Mouse (Mus musculus) intestine, embryonic 15.5 days (tissue): ENCODE measurements around the gene Pcf11. TPM values are rescaled to one million over a fixed set of nuclear protein-coding genes. Genes with fewer than 3 reads are reported as not detected.

Source experiments
- ATAC-seq: fragments of 200-750 bp; cut with Nextera tagmentation; 2 replicates; pipeline ENCODE4 v1.8.0; 2017; ENCODE audit warnings: moderate TSS enrichment, moderate library complexity
- H3K27ac ChIP-seq: fragments of 300-500 bp; sonication (generic); 2 replicates; pipeline ENCODE4 v1.5.1; 2015; ENCODE audit warnings: mild to moderate bottlenecking, inconsistent platforms
- H3K27me3 ChIP-seq: fragments of 300-500 bp; sonication (generic); replicated peaks from 2 replicates; pipeline ENCODE4 v1.6.1; 2015; ENCODE audit warnings: inconsistent platforms
- H3K36me3 ChIP-seq: fragments of 300-500 bp; sonication (generic); 2 replicates; pipeline ENCODE4 v1.6.1; 2015; ENCODE audit warnings: inconsistent platforms
- H3K4me1 ChIP-seq: fragments of 300-500 bp; sonication (generic); replicated peaks from 2 replicates; pipeline ENCODE4 v1.6.1; 2015; ENCODE audit warnings: inconsistent platforms
- H3K4me2 ChIP-seq: fragments of 300-500 bp; sonication (generic); replicated peaks from 2 replicates; pipeline ENCODE4 v1.6.1; 2015; ENCODE audit warnings: mild to moderate bottlenecking, inconsistent platforms
- H3K4me3 ChIP-seq: fragments of 300-500 bp; sonication (generic); replicated peaks from 2 replicates; pipeline ENCODE4 v1.5.1; 2015; ENCODE audit warnings: inconsistent platforms
- H3K9ac ChIP-seq: fragments of 300-500 bp; sonication (generic); 2 replicates; pipeline ENCODE4 v1.6.1; 2015; ENCODE audit warnings: inconsistent platforms
- H3K9me3 ChIP-seq: fragments of 300-500 bp; sonication (generic); 2 replicates; pipeline ENCODE4 v1.6.1; 2016; ENCODE audit warnings: inconsistent platforms
- WGBS: fragments of 180-500 bp; shearing (Covaris S2); methylation state at CpG from one replicate; pipeline ENCODE4 v1.1.7; 2015; 5-methylcytosine and 5-hydroxymethylcytosine counted together
- polyA plus RNA-seq: library from polyadenylated mRNA; unstranded; fragments of >200 nt; fragmentation: Nextera tagmentation; extraction: Ambion mirVana; gene quantifications from 2 replicates; pipeline ENCODE4 v1.2.1, GENCODE M21; 2015

The Pcf11 gene
- 19.3 and 20.1 TPM in 2 replicates for polyA plus RNA-seq

- Histone ChIP-seq H3K27me3 (no peaks in the 10 kb centered on the region), H3K27ac (peak within 1 kb of the TSS; percentile 97), H3K4me1 (peaks cover 3% of the 10 kb centered on the region), H3K36me3 (no peaks in the 10 kb centered on the region), H3K9me3 (no peaks in the 10 kb centered on the region), H3K4me3 (peak within 1 kb of the TSS; percentile 72), H3K4me2 (peak within 1 kb of the TSS; percentile 65), H3K9ac (peak within 1 kb of the TSS; percentile 98)
- under 1% methylated on average over 87 of the region's 88 CpGs for WGBS
- ATAC-seq, result peak; percentile 99
Measured at GRCm38 (mm10) chr7:92669507-92670471, at the start of gene Pcf11. Gene Pcf11 (minus strand): TSS chr7:92669934.

- H3K27me3 ChIP-seq, result no peaks in the 10 kb centered on the region
- H3K4me2 ChIP-seq, result no peak overlapping the region
- H3K27ac ChIP-seq, result no peak overlapping the region
- ATAC-seq, result no peak
- no peaks in the 10 kb centered on the region for H3K9me3 ChIP-seq
- 84% methylated on average over 1 of the region's 1 CpGs for WGBS
- no peak overlapping the region for H3K9ac ChIP-seq
- H3K36me3 ChIP-seq, result no peaks in the 10 kb centered on the region
- no peak overlapping the region for H3K4me3 ChIP-seq
- H3K4me1 ChIP-seq, result no peaks in the 10 kb centered on the region
Measured at GRCm38 (mm10) chr7:92715055-92715454, 45.3 kb upstream of the Pcf11 start.

GRCm38 (mm10) chr7:92711593-92711992, 41.9 kb upstream of the Pcf11 start:
- H3K27me3 ChIP-seq, result no peaks in the 10 kb centered on the region
- ATAC-seq, result no peak
- WGBS, result 80% methylated on average over 3 of the region's 3 CpGs

DNA sequence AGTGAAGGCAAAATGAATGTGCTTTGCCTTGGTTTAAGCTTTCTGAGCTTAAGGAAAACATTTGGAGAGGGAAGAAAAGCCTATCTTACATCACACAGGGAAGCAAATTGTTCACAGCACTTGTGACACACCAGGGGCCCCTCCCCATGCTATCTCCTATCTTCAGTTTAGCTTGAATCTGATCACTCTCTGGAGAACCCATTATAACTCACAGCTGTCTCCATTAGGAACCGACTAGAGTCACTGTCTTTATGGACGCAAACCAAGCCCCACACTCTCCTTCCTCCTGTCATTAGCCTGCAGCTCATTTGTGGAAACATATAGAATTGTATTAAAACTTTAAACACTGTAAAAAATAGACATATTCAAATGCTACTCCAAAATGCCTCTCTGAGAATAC, 39.8 kb upstream of the Pcf11 start:
- Histone ChIP-seq H3K36me3 (no peaks in the 10 kb centered on the region), H3K27ac (no peak overlapping the region), H3K4me3 (no peak overlapping the region), H3K9me3 (no peaks in the 10 kb centered on the region), H3K4me1 (no peaks in the 10 kb centered on the region), H3K9ac (no peak overlapping the region), H3K27me3 (no peaks in the 10 kb centered on the region), H3K4me2 (no peak overlapping the region)
- WGBS, result 34% methylated on average over 2 of the region's 2 CpGs
- no peak for ATAC-seq

More at GRCm38 (mm10) chr7:92711593-92711992, 41.9 kb upstream of the Pcf11 start:
- Histone ChIP-seq H3K36me3 (no peaks in the 10 kb centered on the region), H3K27ac (no peak overlapping the region), H3K4me1 (no peaks in the 10 kb centered on the region), H3K9ac (no peak overlapping the region), H3K4me2 (no peak overlapping the region), H3K9me3 (no peaks in the 10 kb centered on the region), H3K4me3 (no peak overlapping the region)

GRCm38 (mm10) chr7:92706711-92707110, 37.0 kb upstream of the Pcf11 start:
- Histone ChIP-seq H3K4me2 (no peak overlapping the region), H3K9ac (no peak overlapping the region), H3K27ac (no peak overlapping the region), H3K9me3 (no peaks in the 10 kb centered on the region), H3K4me3 (no peak overlapping the region), H3K36me3 (no peaks in the 10 kb centered on the region), H3K27me3 (no peaks in the 10 kb centered on the region), H3K4me1 (no peaks in the 10 kb centered on the region)
- WGBS, result 64% methylated on average over 12 of the region's 12 CpGs
- no peak for ATAC-seq

DNA sequence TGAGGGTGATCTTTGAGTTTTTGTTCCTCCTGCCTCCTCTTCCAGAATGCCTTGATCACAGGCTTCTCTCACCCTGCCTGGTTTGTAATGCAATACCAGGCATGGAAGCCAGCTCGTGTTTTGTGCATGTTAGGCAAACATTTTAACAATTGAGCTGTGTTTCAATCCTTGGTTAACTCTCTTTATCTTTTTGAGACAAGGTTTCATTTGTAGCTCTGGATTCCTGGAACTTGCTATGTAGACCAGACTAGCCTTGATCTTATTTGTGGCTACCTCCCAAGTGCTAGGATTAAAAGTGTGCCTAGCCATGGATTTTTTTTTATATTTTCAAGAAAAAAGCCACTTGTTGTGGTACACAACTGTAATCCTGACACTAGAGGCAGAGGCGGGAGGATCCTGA, 35.8 kb upstream of the Pcf11 start:
- Histone ChIP-seq H3K9me3 (no peaks in the 10 kb centered on the region), H3K27me3 (no peaks in the 10 kb centered on the region), H3K4me2 (no peak overlapping the region), H3K4me3 (no peak overlapping the region), H3K9ac (no peak overlapping the region), H3K36me3 (no peaks in the 10 kb centered on the region), H3K27ac (no peak overlapping the region), H3K4me1 (no peaks in the 10 kb centered on the region)
- 65% methylated on average over 2 of the region's 2 CpGs for WGBS
- no peak for ATAC-seq

GRCm38 (mm10) chr7:92703661-92704060, 33.9 kb upstream of the Pcf11 start:
- WGBS, result 76% methylated on average over 1 of the region's 1 CpGs
- H3K27me3 ChIP-seq, result no peaks in the 10 kb centered on the region
- no peak overlapping the region for H3K4me2 ChIP-seq
- no peaks in the 10 kb centered on the region for H3K9me3 ChIP-seq
- H3K9ac ChIP-seq, result no peak overlapping the region
- no peak for ATAC-seq
- H3K27ac ChIP-seq, result no peak overlapping the region
- H3K4me1 ChIP-seq, result no peaks in the 10 kb centered on the region
- H3K36me3 ChIP-seq, result no peaks in the 10 kb centered on the region
- no peak overlapping the region for H3K4me3 ChIP-seq

GRCm38 (mm10) chr7:92698770-92699169, 29.0 kb upstream of the Pcf11 start:
- Histone ChIP-seq H3K9ac (no peak overlapping the region), H3K4me3 (no peak overlapping the region), H3K4me1 (no peaks in the 10 kb centered on the region), H3K27me3 (no peaks in the 10 kb centered on the region), H3K9me3 (no peaks in the 10 kb centered on the region), H3K36me3 (no peaks in the 10 kb centered on the region), H3K27ac (no peak overlapping the region), H3K4me2 (no peak overlapping the region)
- peak; percentile 92 for ATAC-seq
- WGBS, result 70% methylated on average over 5 of the region's 5 CpGs

DNA sequence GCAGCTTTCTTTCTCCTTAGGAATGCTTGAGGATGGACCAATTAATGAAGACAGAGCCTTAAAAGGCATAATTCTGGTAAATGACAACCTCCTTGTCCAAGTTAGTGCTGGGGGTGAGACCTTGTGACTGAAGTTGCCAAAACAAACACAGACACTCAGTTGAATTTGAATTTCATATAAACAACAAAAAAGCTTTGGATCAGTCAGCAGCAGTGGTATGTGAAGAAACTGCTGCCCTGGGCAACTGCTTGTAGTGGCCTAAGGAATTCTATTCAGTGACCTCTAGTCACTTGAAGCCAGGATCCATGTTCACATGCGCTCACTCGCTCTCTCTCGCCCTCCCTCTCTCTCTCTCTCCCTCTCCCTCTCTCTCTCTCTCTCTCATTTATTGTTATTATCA, 26.7 kb upstream of the Pcf11 start:
- no peak overlapping the region for H3K9ac ChIP-seq
- H3K36me3 ChIP-seq, result no peaks in the 10 kb centered on the region
- no peak overlapping the region for H3K27ac ChIP-seq
- H3K9me3 ChIP-seq, result no peaks in the 10 kb centered on the region
- H3K4me1 ChIP-seq, result no peaks in the 10 kb centered on the region
- ATAC-seq, result no peak
- no peaks in the 10 kb centered on the region for H3K27me3 ChIP-seq
- no peak overlapping the region for H3K4me3 ChIP-seq
- 78% methylated on average over 3 of the region's 3 CpGs for WGBS
- H3K4me2 ChIP-seq, result no peak overlapping the region

DNA sequence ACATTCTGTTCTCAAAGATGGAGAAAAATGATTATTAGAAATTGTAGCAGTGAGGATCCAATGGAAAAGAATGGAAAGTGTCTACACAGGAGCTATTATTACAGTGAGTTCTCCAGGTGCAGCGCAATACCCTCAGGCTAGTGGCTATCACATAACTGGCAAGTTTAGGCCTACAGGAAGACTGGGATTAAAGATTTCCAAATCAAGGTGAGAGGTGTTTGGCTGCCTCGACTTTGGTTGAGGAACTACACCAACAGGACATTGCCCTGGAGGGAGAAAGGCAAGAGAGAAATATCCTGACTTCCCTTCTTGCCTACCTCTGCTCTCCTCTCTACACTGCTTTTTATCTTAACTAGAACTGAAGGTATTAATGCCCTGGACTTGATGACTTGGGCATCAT, 19.4 kb upstream of the Pcf11 start:
- Histone ChIP-seq H3K4me3 (no peak overlapping the region), H3K27me3 (no peaks in the 10 kb centered on the region), H3K9me3 (no peaks in the 10 kb centered on the region), H3K27ac (no peak overlapping the region), H3K36me3 (no peaks in the 10 kb centered on the region), H3K9ac (no peak overlapping the region), H3K4me1 (0 out of 2 replicates have a peak, but pooled peaks cover 5% of the 10 kb centered on the region), H3K4me2 (no peak overlapping the region)
- no peak for ATAC-seq
- WGBS, result 79% methylated on average over 2 of the region's 2 CpGs

DNA sequence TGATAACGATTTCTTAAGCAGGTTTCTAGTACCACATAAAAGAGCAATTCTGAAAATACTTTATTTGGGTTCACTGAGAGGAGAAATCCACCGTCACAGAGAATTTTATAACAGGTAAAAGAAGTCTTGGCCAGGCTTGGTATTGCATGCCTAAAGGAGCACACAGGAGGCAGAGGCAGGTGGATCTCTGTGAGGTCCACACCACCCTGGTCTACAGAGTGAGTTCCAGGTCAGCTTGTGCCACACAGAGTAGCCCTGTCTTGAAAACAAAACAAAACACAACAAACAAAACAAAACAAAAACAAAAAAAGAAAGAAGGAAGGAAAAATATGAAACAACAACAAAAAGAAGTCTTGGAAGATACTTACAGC, 18.6 kb upstream of the Pcf11 start:
- Histone ChIP-seq H3K4me3 (no peak overlapping the region), H3K27me3 (no peaks in the 10 kb centered on the region), H3K4me1 (0 out of 2 replicates have a peak, but pooled peaks cover 5% of the 10 kb centered on the region), H3K27ac (no peak overlapping the region), H3K36me3 (no peaks in the 10 kb centered on the region), H3K4me2 (no peak overlapping the region), H3K9me3 (no peaks in the 10 kb centered on the region), H3K9ac (no peak overlapping the region)
- WGBS, result 44% methylated on average over 2 of the region's 2 CpGs
- peak; percentile 62 for ATAC-seq

DNA sequence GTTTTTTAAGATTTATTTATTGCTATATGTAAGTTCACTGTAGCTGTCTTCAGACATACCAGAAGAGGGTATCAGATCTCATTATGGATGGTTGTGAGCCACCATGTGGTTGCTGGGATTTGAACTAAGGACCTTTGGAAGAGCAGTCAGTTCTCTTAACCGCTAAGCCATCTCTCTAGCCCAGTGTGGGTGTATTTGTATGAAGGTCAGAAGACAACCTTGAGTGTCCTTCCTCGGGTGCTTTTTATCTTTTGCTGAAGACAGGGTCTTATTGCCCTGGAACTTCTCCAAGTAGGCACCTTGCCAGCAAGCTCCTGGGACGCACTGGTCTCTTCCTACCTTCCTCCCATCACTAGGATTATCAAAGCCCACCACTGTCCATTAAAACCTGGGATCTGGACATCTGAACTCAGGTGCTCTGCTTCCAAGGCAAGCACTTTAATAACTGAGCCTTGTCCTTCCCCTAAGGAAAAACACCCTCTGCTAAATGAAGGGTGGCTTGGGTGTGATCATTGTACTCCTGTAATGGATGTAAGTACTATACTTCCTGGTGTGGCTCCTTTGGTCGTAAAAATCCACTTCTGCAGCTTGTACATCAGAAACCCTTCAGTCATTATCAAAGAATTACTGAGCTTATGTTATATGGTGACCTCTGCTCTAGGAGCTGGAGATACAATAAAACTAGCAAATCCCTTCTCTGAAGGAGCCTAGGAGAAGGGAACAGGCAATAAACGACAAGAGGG, 18.0 kb upstream of the Pcf11 start:
- Histone ChIP-seq H3K27ac (peak overlapping the region; percentile 77), H3K9me3 (no peaks in the 10 kb centered on the region), H3K4me3 (no peak overlapping the region), H3K9ac (no peak overlapping the region), H3K4me1 (0 out of 2 replicates have a peak, but pooled peaks cover 5% of the 10 kb centered on the region), H3K36me3 (no peaks in the 10 kb centered on the region), H3K4me2 (no peak overlapping the region), H3K27me3 (no peaks in the 10 kb centered on the region)
- peak; percentile 89 for ATAC-seq
- 36% methylated on average over 5 of the region's 5 CpGs for WGBS
